Mouse (Mus musculus) gastrocnemius, postnatal 36 days (tissue): Measurements from ENCODE around the gene Frmd4a. TPM values are rescaled to one million over a fixed set of nuclear protein-coding genes. Genes with fewer than 3 reads are reported as not detected.

ENCODE experiments used
- DNase-seq, 2 experiments: peaks; one replicate each; pipeline ENCODE4 v3.0.0; 2022
- intact Hi-C: fragments of 180-260 bp; cut with DNase I; formaldehyde crosslinking; loops from one replicate; pipeline ENCODE4 v1.15.1; 2025
- total RNA-seq, 2 experiments: library from RNA; stranded (reverse); gene quantifications; 2 replicates each; pipeline ENCODE4 v1.2.3; 2021

Frmd4a gene
- total RNA-seq, 2 experiments from 2014 or later = 3.9 to 4.0 TPM

DNA sequence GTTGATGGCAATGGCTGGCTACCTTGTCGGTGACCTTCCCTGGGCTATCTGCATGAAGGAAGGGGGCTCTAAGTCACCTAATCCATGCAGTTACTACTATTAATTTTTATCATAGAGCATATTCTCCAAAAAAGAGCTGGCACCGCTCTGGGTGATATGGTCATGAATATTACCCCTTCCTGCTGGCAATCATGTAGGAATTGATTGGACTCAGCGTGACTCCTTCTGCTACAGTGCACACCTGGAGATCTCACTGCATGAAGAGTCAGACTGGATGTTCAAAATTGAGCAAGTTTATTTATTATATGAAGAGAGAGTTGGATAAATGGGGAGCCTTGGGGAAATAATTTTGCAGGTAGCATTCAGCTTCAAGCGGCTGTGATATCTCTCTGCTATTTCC, 113.7 kb downstream of the Frmd4a start:
- DNase-seq = no peak
- intact Hi-C loops = no loop called here

DNA sequence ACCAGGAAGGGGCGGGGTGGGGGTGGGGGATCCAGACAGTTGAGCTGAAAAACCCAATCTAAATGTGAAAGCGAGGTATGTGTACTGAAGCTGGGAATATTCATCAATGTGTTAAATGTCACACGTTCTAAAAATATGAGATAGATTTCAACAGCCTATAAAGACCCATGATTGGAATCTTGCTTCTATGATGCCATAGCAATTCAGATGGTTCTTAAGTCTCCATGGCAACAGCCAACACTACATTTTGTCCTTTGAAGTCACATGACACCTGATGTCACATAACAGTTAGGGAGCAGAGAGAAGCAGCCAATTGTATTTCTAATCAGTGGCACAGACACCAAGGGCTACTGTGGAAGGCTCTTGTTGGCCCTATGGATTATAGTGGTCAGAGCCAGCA, 120.0 kb downstream of the Frmd4a start:
- intact Hi-C loops = no loop called here
- no peak for DNase-seq

DNA sequence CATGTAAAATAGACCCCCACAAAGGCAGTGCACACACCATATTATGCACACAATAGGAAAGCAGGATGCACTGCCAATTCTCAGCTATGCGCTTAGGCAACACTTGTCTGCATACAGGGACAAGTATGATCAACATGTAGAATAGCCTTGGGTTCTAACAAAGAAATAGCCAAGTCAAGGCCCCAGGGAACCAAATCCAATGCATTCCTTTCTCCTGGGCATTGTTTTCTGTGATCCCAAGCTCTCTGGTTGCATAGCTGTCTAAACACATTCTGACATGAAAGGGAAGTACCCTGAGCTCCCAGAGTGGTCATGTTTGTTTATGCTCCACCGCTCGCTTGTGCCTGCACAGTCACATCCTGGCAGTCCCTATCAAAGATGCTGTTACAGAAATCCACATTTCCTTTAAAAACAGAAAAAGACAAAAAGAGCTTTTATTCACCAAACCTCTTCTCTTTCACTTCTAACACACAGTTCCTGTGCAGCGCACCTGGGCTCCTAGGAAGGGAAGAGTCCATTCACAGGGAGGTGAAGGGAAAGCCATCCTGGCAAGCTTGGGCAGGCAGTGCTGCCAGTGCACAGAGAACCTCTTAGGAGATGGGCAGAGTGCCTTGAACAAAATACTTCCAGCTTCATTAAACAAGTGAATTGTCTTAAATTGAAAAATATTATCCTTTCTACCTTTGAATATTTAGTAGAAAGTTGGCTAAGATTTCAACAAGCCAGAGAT, 124.9 kb downstream of the Frmd4a start:
- intact Hi-C loops = no loop called here

DNA sequence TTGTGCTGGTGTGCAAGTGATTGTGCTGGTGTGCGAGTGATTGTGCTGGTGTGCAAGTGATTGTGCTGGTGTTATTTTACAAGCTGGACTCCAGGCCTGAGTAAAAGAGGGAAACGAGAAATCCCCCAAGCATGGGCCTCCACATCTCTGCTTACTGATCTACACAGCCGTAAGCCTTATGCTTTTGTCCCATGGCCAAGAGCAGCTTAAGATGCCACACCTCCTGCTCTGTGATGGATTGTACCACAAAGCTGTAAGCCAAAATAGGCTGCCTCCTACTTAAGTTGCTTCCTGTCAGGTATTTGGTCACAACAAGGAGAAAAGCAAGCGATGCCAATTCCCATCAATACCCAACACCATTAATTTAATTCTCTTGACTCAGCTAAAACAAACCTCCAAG, 126.9 kb downstream of the Frmd4a start:
- intact Hi-C loops = no loop called here

More for the DNA sequence above, 124.9 kb downstream of the Frmd4a start:
- no peak for DNase-seq

DNA sequence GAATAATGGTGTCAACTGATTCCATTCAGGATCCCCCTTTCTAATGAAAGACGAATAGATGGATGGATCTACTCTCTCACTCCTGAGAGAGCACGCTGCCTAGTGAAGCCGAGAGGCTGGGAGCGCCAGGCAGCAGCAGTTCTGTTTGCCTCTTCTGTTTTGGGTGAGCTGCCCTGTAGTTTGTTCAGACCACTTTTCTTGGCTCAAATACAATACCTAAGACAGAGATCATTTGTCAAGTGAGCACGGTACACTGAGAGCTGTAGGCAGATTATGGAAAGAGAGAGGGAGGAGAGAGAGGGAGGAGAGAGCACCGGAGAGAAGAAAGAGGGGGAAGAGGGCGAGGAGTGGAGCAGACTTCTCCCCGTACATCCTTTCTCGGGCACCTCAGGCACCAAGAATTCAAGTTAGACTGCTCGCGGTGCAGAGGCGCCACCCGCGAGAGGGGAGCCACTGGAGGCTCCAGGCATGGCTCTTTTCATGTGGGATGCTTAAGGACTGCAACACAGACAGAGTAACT, 135.1 kb downstream of the Frmd4a start:
- intact Hi-C loops = no loop called here

More for the DNA sequence above, 126.9 kb downstream of the Frmd4a start:
- no peak for DNase-seq

DNA sequence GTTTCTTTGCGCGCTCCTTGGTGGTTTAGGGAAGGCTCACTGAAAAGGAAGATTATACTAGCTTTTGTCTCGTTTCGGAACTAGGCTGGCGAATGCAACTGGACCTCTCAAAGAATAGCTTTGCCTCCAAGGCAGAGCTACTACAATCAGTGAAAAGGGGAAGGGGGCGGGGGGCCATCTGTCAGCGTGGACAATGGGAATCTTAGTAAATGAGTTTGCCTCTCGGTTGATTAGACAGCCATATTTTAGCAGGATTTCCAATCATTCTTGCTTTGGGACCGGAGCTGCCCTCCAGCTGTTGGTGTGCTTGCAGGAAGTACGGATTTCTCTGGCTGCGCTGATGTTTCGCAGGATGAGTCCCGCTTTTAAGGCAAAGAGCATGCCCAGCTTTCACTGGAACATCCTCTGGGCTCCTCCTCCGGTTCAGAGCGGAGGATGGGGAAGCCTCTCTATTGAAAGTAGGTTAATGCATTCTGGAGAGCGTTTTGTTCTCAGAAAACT, 135.7 kb downstream of the Frmd4a start:
- intact Hi-C loops = no loop called here
- no peak for DNase-seq

More for the DNA sequence above, 135.1 kb downstream of the Frmd4a start:
- DNase-seq = no peak

DNA sequence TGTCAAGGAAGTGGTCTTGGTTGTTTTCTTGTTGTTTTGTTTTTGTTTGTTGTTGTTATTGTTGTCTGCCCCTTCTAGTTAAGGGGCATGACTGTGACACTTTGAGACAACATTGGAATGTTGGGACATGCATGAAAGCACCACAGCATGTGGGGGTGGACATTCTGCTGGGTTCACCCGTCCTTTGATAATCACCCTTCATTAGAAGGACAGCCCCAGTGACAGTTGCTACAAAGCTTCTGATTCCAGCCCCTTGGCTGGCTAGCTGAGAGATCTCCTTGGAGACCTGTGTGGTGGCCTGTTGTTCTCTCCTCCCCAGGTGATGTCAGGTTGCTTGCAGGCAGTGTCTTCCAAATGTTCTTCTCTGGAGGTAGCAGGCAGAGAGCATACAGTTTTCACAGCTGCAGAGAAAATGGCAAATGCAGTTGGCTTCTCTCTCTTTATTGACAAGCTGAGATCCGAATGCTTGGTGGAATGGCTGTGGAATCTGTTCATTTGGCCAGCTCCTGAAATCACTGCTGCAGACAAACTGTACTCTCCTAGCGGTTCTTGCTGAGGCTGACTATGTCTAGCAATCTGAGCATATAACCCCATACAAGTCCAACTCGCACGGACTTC, 136.6 kb downstream of the Frmd4a start:
- no peak for DNase-seq
- intact Hi-C loops = no loop called here

DNA sequence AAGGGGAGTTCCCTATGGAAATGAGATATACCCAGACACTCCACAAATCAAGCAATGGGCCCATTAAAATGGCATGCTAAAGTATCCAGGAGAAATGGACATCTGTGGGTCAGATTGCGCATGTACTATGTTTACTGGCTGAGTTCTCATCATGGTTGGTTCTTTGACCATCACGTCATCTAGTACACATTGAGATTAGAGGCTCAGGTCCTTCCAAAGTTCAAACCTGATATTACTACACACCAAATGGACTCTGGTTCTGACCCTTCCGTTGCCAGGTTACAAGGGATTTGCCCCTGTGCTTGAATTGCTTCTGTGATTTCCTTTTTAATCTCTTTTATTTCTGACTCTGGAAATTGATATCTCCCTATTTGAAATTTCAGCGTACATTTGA, 137.1 kb downstream of the Frmd4a start:
- intact Hi-C loops = no loop called here
- DNase-seq = no peak

DNA sequence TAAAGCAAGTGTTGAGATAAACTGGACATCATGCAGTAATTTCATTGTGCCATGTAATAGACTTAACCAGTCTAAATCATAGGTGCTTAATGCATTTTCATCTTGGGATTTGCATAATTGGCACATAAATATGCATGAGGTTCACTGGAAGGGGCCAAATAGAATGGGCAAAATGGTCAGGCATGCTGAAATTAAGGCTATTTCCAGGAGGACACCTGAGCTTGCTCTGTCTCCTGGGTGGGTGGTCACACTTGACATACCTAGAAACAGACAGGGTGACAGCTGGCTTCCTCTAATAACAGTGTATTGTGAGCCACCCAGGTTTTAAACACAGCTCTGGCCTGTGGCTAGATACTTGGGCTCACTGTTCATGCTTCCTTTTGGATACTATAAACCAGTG, 137.9 kb downstream of the Frmd4a start:
- intact Hi-C loops = no loop called here
- no peak for DNase-seq

DNA sequence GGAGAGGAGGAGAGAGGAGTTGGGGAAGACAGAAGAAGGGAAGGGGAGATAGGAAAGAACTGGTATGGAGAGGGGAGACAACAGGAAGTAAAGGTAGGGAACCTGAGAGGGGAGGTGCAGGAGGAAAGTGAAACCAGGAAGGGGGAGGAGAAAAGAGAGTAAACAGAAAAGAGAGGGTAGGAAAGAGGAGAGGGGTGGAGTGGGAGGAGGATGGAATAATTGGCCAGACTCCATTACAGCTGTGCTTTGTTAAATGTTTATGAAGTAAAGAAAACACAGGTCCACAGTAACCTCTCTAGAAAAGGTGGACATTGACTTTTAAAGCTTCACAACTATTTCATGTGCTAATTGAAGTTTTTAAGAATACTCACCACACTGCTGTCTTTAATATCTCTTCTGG, 139.0 kb downstream of the Frmd4a start:
- DNase-seq = no peak
- intact Hi-C loops = no loop called here

DNA sequence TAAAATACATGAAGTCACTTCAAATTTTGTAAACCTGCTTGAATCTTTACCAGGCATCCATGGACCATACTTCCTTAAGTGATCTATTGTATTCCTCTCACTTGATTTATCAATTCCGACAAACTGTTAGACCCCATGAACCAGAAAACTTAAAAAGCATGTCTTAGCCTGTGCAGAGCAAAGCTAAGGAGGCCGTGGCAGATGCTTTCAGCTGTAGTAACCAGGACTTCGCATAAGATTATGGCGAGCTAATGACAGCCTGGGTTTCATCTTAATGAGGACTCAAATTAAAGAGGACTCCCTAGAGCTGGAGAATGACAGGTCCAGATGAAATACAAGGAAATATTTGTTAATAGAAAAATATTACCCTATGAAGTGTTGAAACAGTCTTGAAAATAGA, 139.9 kb downstream of the Frmd4a start:
- no peak for DNase-seq
- intact Hi-C loops = no loop called here

DNA sequence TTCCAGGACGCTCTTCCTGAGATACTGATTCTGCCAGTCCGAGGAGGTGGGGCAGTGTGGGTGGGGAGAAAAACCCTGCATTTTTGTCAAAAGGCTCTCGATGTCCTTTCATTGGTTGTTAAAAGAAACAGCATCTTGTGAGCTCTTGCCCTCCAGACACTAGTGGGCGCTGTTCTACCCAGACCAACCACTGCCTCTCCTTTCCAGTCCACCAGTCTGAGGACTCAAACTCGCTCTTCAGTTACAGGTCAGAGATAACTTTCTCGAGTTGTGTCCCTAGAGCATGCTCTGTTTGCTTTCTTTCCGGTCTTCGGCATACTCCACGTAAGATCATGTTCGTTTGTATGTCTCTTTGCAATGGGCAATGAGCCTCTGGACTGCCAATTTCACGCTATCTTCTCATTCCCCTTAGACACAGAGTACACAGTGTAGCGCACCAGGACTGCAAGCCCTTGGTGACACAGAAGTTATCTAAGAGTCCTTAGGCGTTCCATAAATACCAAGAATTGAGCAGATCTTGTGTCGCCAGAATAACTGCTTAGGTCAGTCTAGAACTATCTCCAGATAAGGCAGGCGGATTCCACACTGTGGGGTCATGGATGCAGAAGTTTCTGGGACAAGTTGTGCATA, 142.2 kb downstream of the Frmd4a start:
- intact Hi-C loops = loop anchor here (10.0 kb wide), 1 partner anchor 335 kb away; no protein-coding TSS in a partner anchor
- DNase-seq = no peak

DNA sequence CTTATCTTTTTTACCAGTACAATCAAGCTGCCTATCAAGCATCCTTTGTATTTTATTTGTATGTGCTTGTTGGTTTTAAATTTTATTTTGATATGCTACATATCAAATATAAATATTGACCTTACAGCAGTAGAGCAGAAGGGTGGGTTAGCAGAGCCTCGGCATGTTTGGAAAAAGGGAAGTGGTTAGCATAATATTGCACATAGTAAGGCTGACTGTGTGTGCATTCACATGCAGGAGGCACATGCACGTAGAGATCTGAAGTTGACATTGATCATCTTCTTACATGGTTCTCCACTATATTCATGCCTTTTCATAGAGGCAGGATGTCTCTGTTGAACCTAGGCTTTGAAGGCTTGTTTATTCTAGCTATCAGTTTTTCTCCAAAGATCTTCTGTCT, 148.7 kb downstream of the Frmd4a start:
- intact Hi-C loops = loop anchor here (10.0 kb wide), 1 partner anchor 329 kb away; no protein-coding TSS in a partner anchor
- DNase-seq = no peak

DNA sequence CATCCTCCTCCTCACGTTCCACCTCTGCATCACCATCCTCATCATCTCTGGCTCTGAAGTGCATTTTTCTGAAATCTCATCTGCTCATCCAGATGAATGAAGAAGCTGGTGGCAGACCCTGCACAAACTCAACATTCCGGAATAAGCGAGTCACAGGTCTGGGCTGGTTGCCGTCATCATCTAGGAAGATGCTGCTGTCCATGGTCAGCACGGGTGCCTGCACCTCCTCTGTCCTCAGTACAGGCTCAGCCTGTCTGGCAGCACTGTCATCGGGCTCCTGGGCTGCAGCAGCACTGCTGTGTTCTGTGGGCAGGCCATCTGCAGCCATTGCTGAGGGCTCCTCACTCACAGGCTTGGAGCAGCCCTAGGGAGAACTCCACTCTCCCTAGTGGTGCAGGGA, 149.6 kb downstream of the Frmd4a start:
- intact Hi-C loops = loop anchor here (10.0 kb wide), 1 partner anchor 328 kb away; no protein-coding TSS in a partner anchor
- no peak for DNase-seq

DNA sequence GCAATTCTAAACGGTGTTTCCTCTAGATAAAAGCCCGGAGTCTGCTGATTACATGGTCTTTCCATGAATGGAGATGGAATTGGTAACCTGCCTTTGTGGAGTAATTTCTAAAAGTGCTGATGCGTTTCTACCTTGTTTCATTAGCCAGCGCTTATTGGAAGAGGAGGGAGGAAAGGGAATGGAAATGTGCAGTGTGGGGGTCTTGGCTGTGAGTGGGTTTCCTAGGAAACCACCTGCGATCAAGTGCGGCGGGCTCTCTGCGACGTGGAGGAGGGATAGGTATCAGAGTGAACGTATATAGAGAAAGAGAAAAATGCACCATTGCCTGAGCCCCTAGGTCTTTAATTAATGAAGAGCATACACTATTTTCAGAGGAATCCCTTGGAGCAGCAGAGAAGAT, 152.2 kb downstream of the Frmd4a start:
- intact Hi-C loops = loop anchor here (10.0 kb wide), 1 partner anchor 325 kb away; no protein-coding TSS in a partner anchor
- DNase-seq = no peak

DNA sequence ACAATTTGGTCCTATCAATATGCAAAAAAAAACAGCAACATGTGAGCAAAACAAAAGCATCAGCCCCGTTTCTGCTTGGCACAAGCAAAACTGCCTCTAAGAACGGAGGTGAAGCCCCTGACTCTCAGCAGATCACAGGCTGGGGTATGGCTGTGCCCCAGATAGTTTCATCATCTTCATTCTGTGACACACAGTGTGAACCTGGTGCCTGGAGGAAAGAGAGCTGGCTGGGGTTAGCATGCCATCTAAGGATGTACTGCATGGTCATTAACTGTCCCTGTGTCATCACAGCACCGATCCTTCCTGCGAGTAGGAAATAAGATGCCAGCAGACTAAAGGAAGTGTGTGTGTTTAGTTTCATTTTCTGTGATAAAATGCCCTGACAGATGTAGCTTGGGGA, 152.7 kb downstream of the Frmd4a start:
- no peak for DNase-seq
- intact Hi-C loops = no loop called here

DNA sequence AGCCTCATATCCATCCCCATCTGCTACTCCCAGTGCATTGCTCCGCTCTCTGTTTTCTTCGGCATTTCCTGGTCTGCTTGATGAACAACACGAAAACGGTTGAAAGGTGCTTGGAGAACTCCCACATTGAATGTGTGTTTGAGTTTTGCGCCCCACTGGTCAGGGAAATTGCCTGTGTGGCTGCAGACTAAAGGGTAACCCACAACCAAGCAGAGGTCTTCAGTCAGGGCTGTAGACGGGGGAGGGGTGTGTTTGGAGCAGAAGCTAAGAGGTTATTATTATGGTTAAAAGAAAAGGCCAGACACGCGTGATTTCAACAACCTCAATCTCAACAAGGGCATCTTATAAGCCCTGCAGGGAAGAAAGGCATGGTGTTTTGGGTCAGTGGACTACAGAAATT, 167.5 kb downstream of the Frmd4a start:
- DNase-seq = no peak
- intact Hi-C loops = no loop called here

DNA sequence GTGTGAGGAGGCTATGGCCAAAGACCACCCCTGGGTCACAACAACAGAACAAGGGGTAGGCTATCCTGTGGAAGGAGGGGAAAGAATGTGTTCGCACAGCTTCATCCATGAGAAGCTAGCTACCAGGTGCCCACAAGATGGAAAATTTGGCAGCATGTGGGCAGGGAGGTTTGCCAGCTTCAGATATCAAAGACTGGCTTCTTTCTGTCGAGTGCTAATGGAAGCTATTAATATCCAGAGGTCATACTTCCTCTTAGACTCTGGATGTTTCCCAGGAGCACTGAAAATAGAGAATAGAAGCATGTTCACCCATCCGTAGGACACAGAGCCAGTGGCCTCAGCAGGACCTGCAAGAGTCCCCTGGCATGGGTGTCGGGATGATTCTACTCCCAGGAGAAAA, 170.0 kb downstream of the Frmd4a start:
- intact Hi-C loops = no loop called here
- DNase-seq = no peak

DNA sequence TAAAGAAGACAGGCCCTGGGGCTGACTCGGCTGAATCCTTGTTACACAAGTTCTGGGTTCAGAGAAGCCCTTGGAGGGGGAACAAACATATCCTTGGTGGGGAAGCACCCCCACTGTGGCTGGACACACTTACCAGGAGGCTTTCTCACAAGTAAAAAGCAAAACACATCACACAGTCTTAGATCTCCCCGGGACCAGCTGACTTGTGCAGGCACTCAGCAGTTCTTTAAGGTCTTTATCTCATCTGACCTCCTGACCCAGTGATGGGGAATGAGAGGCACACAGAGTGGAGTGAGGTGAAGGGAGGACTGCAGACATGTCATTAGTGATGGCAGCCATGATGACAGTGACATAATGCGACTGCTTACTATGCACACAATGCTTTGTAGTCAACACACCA, 170.8 kb downstream of the Frmd4a start:
- no peak for DNase-seq
- intact Hi-C loops = no loop called here

DNA sequence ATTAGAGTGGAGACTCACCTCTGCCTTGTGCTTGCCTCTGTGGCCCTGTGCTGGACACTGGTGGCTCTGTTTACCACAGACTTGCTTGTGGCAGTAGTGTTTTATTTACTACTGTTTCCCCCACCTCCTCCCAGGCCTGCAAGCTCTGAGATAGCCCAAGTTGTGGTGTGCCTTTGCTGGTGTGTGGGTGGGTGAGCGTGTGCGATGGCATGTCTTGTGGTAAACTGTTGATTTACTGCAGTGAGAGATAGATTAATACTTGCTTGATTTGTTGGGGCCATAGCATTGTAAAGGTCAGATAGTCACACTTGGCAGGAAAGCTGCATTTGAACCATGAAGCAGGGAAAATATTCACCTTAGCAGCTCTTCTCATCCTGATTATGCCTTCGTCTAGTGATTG, 172.8 kb downstream of the Frmd4a start:
- no peak for DNase-seq
- intact Hi-C loops = no loop called here

DNA sequence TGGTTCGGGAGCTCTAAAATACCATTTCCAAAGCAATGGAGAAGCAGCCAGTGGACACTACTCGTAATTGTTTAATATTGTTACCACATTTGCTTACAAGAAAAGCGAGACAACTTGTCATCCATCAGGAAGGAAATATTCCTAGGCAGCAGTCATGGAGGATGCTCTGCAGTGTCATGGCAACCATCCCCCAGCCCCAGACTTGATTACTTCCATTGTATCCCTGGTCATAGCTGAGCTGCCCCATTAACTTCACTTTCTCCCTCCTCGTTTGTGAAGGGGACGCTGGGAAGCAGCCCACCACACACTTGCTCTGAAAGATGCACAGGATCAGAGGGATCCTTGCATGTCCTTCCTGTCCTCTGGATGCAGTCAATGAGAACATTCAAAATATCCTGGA, 173.5 kb downstream of the Frmd4a start:
- no peak for DNase-seq
- intact Hi-C loops = no loop called here
